Mouse (Mus musculus) embryonic facial prominence, embryonic 11.5 days (tissue): ENCODE data around the gene Kcnq4. TPM values are rescaled to one million over a fixed set of nuclear protein-coding genes. Genes with fewer than 3 reads are reported as not detected.

Experiments
- ATAC-seq: fragments of 200-750 bp; cut with Nextera tagmentation; replicated peaks from 2 replicates; pipeline ENCODE4 v1.8.0; 2017; ENCODE audit warnings: low read depth; ENCODE audit not compliant: insufficient number of reproducible peaks, low FRiP score, low TSS enrichment
- DNase-seq: peaks from one replicate; pipeline ENCODE4 v3.0.0-alpha.2; 2015; ENCODE audit warnings: low spot score
- H3K27ac ChIP-seq: fragments of 300-500 bp; sonication (generic); replicated peaks from 2 replicates; pipeline ENCODE4 v1.5.1; 2014; ENCODE audit warnings: mild to moderate bottlenecking, low read depth, low read length, control low read depth
- H3K27me3 ChIP-seq: fragments of 300-500 bp; sonication (generic); 2 replicates; pipeline ENCODE4 v1.6.1; 2014; ENCODE audit warnings: mild to moderate bottlenecking, low read length, moderate library complexity, mixed read lengths; ENCODE audit not compliant: control insufficient read depth, insufficient read depth
- H3K36me3 ChIP-seq: fragments of 300-500 bp; sonication (generic); replicated peaks from 2 replicates; pipeline ENCODE4 v1.6.1; 2014; ENCODE audit warnings: low read depth, mild to moderate bottlenecking, low read length, moderate library complexity, mixed read lengths; ENCODE audit not compliant: control insufficient read depth, insufficient read depth
- H3K4me1 ChIP-seq: fragments of 300-500 bp; sonication (generic); 2 replicates; pipeline ENCODE4 v1.6.1; 2014; ENCODE audit warnings: low read length, mixed read lengths; ENCODE audit not compliant: control insufficient read depth, insufficient read depth
- H3K4me2 ChIP-seq: fragments of 300-500 bp; sonication (generic); 2 replicates; pipeline ENCODE4 v1.6.1; 2014; ENCODE audit warnings: low read depth, mild to moderate bottlenecking, control low read depth, low read length, moderate library complexity
- H3K4me3 ChIP-seq: fragments of 300-500 bp; sonication (generic); 2 replicates; pipeline ENCODE4 v1.5.1; 2014; ENCODE audit warnings: low read depth, low read length, control low read depth
- H3K9ac ChIP-seq: fragments of 300-500 bp; sonication (generic); replicated peaks from 2 replicates; pipeline ENCODE4 v1.6.1; 2014; ENCODE audit warnings: mild to moderate bottlenecking, control low read depth, low read length
- H3K9me3 ChIP-seq: fragments of 300-500 bp; sonication (generic); replicated peaks from 2 replicates; pipeline ENCODE4 v1.6.1; 2016; ENCODE audit warnings: mild to moderate bottlenecking, low read length, inconsistent platforms, mixed read lengths; ENCODE audit not compliant: control insufficient read depth
- WGBS: fragments of 180-500 bp; shearing (Covaris S2); extraction: QIAGEN DNeasy Blood & Tissue Kit; methylation state at CpG from one replicate; pipeline ENCODE4 v1.1.7; 2014; 5-methylcytosine and 5-hydroxymethylcytosine counted together
- polyA plus RNA-seq: library from polyadenylated mRNA; unstranded; fragments of >200 nt; fragmentation: Nextera tagmentation; extraction: Ambion mirVana; gene quantifications from 2 replicates; pipeline ENCODE4 v1.2.1, GENCODE M21; 2014

Gene Kcnq4
- polyA plus RNA-seq, result 4.3 and 4.6 TPM in 2 replicates

DNA sequence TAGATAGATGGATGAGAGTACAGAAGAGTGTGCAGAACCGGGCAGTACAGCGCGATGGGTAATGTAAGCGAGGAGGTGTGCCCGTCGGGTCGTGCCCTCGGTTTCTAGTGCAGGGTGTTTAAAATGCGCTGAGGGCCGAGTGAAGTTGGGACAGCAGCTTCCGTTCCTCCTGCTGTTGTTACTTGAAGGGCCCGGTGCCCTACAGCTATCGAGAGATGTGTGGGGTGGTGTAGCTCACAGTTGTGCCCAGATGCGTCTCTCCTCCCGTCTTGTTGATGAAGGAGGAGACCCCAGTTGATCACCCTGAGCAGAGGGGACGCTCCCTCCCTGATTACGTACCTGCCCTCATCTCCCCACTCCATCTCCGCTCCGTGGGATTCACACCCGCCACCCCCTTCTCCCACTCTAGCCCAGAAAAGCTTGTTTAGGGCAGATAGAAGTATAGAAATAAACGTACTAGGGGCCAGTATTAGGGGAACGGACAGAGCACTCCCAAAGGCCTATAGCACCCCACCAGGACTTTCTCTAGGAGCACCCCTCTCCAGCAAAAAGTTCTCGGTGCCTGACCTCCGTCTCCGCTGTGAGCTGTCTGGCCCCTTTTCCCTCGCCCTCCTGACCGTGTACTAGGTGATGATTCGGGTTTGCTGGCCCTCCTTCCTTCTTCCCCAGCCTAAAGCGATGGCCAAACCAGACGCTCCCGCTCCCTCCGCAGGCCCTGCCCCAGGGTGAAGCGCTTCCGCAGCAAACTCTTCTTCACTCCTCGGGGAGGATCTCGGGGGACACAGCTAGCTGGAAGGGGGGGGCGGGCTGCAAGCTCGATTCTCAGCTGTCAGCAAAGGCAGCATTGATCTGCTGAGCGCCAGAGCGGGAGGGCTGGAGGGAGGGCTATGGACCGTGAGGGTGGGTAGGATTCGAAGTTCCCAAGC lies at the start of gene Kcnq4:
TSS of gene Kcnq4 (minus strand) at position 672 of the 926 bp plus-strand sequence.
- DNase-seq, result peak; percentile 9
- no peak for ATAC-seq
- WGBS, result 2% methylated on average over 42 of the region's 42 CpGs
- H3K4me3 ChIP-seq, result peak within 1 kb of the TSS; percentile 61
- H3K4me1 ChIP-seq, result peaks cover 4% of the 10 kb centered on the region
- H3K9ac ChIP-seq, result peak within 1 kb of the TSS; percentile 57; the same call in 1 of the 2 replicates
- no peaks in the 10 kb centered on the region for H3K9me3 ChIP-seq
- peak within 1 kb of the TSS; percentile 100 for H3K4me2 ChIP-seq
- H3K27ac ChIP-seq, result no peak within 1 kb of the TSS
- peaks cover 46% of the 10 kb centered on the region for H3K27me3 ChIP-seq
- no peaks in the 10 kb centered on the region for H3K36me3 ChIP-seq

DNA sequence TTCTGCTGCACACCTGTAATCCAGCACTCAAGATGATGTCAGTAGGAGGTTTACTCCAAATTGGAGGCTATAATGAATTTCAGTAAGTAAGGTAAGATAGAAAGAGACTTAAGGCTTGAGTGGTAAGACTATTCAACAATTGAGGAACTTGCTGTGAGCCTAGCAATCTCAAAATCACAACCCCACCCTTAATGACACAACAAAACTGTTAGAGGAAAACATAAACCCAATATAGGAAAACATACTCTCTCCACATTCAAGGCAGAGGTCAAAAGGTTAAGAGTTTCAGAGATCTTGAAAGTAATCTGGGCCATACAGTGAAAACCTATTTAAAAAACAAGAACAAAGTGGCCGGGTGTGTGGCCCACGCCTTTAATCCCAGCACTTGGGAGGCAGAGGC lies 48.3 kb upstream of the Kcnq4 start:
- no peak overlapping the region for H3K4me3 ChIP-seq
- H3K27me3 ChIP-seq, result no peaks in the 10 kb centered on the region
- H3K27ac ChIP-seq, result no peak overlapping the region
- no peak for ATAC-seq
- DNase-seq, result no peak
- 85% methylated on average over 2 of the region's 2 CpGs for WGBS
- H3K36me3 ChIP-seq, result no peaks in the 10 kb centered on the region
- no peak overlapping the region for H3K4me2 ChIP-seq
- no peak overlapping the region for H3K9ac ChIP-seq
- no peaks in the 10 kb centered on the region for H3K9me3 ChIP-seq
- H3K4me1 ChIP-seq, result no peaks in the 10 kb centered on the region

DNA sequence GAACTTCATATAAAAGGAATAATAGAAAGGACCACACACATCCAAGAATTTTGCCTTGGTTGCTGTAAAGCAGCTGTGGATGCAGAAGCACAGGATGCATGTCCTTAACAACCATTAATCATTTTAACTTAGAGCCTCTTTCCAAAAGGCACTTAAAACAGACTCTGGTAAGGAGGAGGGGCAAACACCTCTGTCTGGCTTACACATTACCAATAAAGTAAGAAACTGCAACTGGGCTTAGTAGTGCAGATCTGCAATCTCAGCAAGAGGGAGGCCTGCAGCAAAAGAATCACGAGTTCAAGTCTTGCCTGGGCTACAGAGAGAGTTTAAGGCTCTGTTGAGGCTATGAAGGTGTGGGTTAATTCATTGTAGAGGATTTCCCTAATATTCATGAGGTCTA lies 47.2 kb upstream of the Kcnq4 start:
- Histone ChIP-seq H3K4me2 (no peak overlapping the region), H3K4me1 (no peaks in the 10 kb centered on the region), H3K4me3 (no peak overlapping the region), H3K9ac (no peak overlapping the region), H3K27me3 (no peaks in the 10 kb centered on the region), H3K36me3 (no peaks in the 10 kb centered on the region), H3K27ac (no peak overlapping the region), H3K9me3 (no peaks in the 10 kb centered on the region)
- no peak for ATAC-seq
- WGBS, result 96% methylated on average over 1 of the region's 1 CpGs
- no peak for DNase-seq

DNA sequence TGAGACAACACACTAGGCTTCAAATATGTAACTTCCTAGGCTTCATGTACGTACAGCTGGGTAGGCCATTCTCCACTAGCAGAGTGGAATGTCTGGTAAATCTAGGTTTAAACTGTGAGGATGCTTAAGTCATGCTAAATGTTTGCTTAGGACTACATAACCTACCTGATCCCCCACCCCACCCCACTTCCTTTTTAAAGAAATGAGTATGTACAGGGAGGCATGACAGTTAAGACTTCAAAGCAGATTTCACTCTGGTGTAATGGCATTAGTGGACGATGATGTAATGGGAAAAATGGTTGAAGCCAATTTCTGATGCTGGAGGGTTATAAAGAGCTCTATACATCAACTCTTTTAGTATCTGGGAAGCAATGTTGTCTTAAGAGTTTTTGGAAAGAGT lies 44.5 kb upstream of the Kcnq4 start:
- WGBS, result 87% methylated on average over 2 of the region's 2 CpGs
- Histone ChIP-seq H3K4me1 (no peaks in the 10 kb centered on the region), H3K4me2 (no peak overlapping the region), H3K27me3 (no peaks in the 10 kb centered on the region), H3K36me3 (no peaks in the 10 kb centered on the region; the same call in 1 of the 2 replicates), H3K9ac (no peak overlapping the region), H3K4me3 (no peak overlapping the region), H3K9me3 (no peaks in the 10 kb centered on the region), H3K27ac (no peak overlapping the region)
- no peak for DNase-seq
- no peak for ATAC-seq

DNA sequence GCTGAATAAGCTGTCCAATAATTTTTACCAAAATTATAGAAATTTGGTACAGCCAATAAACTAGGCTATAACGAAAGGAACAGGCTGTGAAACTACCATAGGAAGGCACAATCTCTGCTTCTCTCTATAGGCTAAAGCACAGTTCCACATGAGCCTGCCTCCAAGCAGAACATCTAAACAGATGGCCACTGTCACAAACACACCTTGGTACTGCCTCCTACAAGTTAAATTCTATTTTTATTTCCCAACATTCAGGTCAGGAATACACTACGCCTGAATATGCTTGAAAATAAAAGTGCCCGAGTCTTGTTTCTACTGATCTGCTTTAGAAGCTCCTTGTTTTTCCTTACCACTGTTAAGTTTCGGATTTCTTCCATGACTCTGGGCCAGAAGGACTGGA lies 41.6 kb upstream of the Kcnq4 start:
- Histone ChIP-seq H3K4me1 (no peaks in the 10 kb centered on the region), H3K36me3 (no peaks in the 10 kb centered on the region; the same call in none of the 2 replicates), H3K4me3 (no peak overlapping the region), H3K4me2 (no peak overlapping the region), H3K9me3 (no peaks in the 10 kb centered on the region), H3K9ac (no peak overlapping the region), H3K27me3 (no peaks in the 10 kb centered on the region), H3K27ac (no peak overlapping the region)
- WGBS, result 92% methylated on average over 4 of the region's 4 CpGs
- DNase-seq (no peak), ATAC-seq (no peak)

DNA sequence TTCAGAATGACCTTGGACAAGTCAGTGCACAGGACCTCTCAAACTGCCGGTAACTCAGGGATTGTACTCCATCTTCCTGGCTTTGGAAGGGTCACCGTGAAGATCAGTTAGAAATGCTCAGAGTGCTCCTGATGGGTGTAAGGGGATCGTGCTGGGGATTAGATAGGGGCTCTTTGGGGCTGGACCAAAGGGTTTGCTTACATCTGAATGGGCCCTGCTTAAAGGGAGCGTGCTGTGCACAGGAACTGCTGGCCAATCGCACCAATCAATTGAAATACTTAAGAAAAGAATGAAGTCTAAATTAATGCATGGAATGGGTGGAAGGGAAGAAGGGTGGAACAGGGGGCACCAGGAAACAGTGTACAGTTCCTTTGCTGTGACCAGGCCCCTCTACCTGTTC lies 7.4 kb upstream of the Kcnq4 start:
- WGBS, result 45% methylated on average over 5 of the region's 5 CpGs

GRCm38 (mm10) chr4:120755299-120755698 lies 6.9 kb upstream of the Kcnq4 start:
- Histone ChIP-seq H3K4me3 (no peak overlapping the region), H3K36me3 (peaks cover 7% of the 10 kb centered on the region), H3K4me2 (no peak overlapping the region), H3K27me3 (no peaks in the 10 kb centered on the region), H3K4me1 (no peaks in the 10 kb centered on the region), H3K27ac (no peak overlapping the region), H3K9me3 (no peaks in the 10 kb centered on the region), H3K9ac (no peak overlapping the region)
- DNase-seq (peak; percentile 74), ATAC-seq (no peak)
- WGBS, result 0% methylated on average over 1 of the region's 1 CpGs

More for the DNA sequence above, 7.4 kb upstream of the Kcnq4 start:
- Histone ChIP-seq H3K27ac (no peak overlapping the region), H3K4me3 (no peak overlapping the region), H3K4me1 (no peaks in the 10 kb centered on the region), H3K27me3 (no peaks in the 10 kb centered on the region), H3K9me3 (no peaks in the 10 kb centered on the region), H3K4me2 (no peak overlapping the region), H3K9ac (no peak overlapping the region), H3K36me3 (peaks cover 7% of the 10 kb centered on the region)
- DNase-seq (no peak), ATAC-seq (no peak)

GRCm38 (mm10) chr4:120749601-120750000 lies 1.2 kb upstream of the Kcnq4 start:
- ATAC-seq, result no peak
- H3K27me3 ChIP-seq, result peaks cover 46% of the 10 kb centered on the region
- WGBS, result 47% methylated on average over 2 of the region's 2 CpGs

More at GRCm38 (mm10) chr4:120749601-120750000, 1.2 kb upstream of the Kcnq4 start:
- Histone ChIP-seq H3K4me1 (peaks cover 4% of the 10 kb centered on the region), H3K4me3 (no peak overlapping the region), H3K36me3 (no peaks in the 10 kb centered on the region), H3K9ac (no peak overlapping the region), H3K27ac (no peak overlapping the region), H3K4me2 (no peak overlapping the region), H3K9me3 (no peaks in the 10 kb centered on the region)
- DNase-seq, result no peak
